Mouse (Mus musculus) CH12.LX (cell line): ENCODE measurements around the gene Opa1. TPM values are rescaled to one million over a fixed set of nuclear protein-coding genes. Genes with fewer than 3 reads are reported as not detected.

Experiments used
- DNase-seq: peaks from one replicate; pipeline ENCODE4 v3.0.0-alpha.2; 2013; ENCODE audit errors: extremely low read depth
- H3K27ac ChIP-seq: 2 replicates; pipeline ENCODE4 v1.5.1; 2012; ENCODE audit warnings: low read depth, mild to moderate bottlenecking, control low read depth, moderate library complexity; ENCODE audit not compliant: insufficient read depth
- H3K27me3 ChIP-seq: replicated peaks from 2 replicates; pipeline ENCODE3; 2012; ENCODE audit warnings: inconsistent platforms
- H3K36me3 ChIP-seq, 2 experiments: replicated peaks in 1 of 2; 2 replicates each; pipeline versions ENCODE3 to v1.6.1; 2012; ENCODE audit warnings: inconsistent platforms in 1 of 2, low read length in 1 of 2, mild to moderate bottlenecking in 1 of 2, mixed read lengths in 1 of 2, moderate library complexity in 1 of 2; ENCODE audit not compliant: control insufficient read depth in 1 of 2, insufficient read depth in 1 of 2
- H3K4me1 ChIP-seq, 2 experiments: 2 replicates each; pipeline ENCODE4 v1.6.1; 2012; ENCODE audit warnings: inconsistent platforms in 1 of 2, moderate library complexity in 1 of 2; ENCODE audit not compliant: insufficient read depth in 2 of 2, control insufficient read depth in 1 of 2
- H3K4me2 ChIP-seq: 2 replicates; pipeline ENCODE4 v1.6.1; 2012; ENCODE audit warnings: low read depth, mild to moderate bottlenecking, control low read depth; ENCODE audit not compliant: poor library complexity, insufficient read depth, severe bottlenecking
- H3K4me3 ChIP-seq, 3 experiments: fragments of 150-350 bp in 1 of 3; sonication (generic) in 1 of 3; replicated peaks in 1 of 3; 2 replicates each; pipeline versions ENCODE3 to v1.5.1; 2011 to 2012; ENCODE audit warnings: low read depth in 2 of 3, low read length in 2 of 3, mild to moderate bottlenecking in 2 of 3, moderate library complexity in 2 of 3, control low read depth in 1 of 3, improper control_type of control experiment in 1 of 3, inconsistent platforms in 1 of 3, mixed read lengths in 1 of 3; ENCODE audit not compliant: poor library complexity in 1 of 3
- H3K79me2 ChIP-seq: replicated peaks from 2 replicates; pipeline ENCODE4 v1.6.1; 2012; ENCODE audit warnings: mild to moderate bottlenecking, moderate library complexity; ENCODE audit not compliant: control insufficient read depth, poor library complexity, insufficient read depth, severe bottlenecking; ENCODE audit errors: extremely low read depth
- H3K9ac ChIP-seq: 2 replicates; pipeline ENCODE4 v1.6.1; 2012; ENCODE audit warnings: low read depth, mild to moderate bottlenecking, control low read depth, moderate library complexity; ENCODE audit not compliant: insufficient read depth
- H3K9me3 ChIP-seq: replicated peaks from 2 replicates; pipeline ENCODE3; 2012; ENCODE audit warnings: low read length, inconsistent platforms, mixed read lengths
- CHD1 ChIP-seq: IDR thresholded peaks from 2 replicates; pipeline ENCODE4 v1.6.1; 2012; ENCODE audit warnings: low read depth, low read length, improper control_type of control experiment, inconsistent platforms
- CTCF ChIP-seq, 2 experiments: IDR thresholded peaks in 1 of 2; conservative IDR thresholded peaks in 1 of 2; 2 replicates each; pipeline ENCODE4 v1.5.1; 2011 to 2012; ENCODE audit warnings: low read depth in 2 of 2, low read length in 2 of 2, improper control_type of control experiment in 1 of 2, inconsistent platforms in 1 of 2, mild to moderate bottlenecking in 1 of 2, moderate library complexity in 1 of 2
- GABPA ChIP-seq: IDR thresholded peaks from 2 replicates; pipeline ENCODE4 v1.6.1; 2012; ENCODE audit warnings: low read depth, low read length, improper control_type of control experiment, inconsistent platforms; ENCODE audit not compliant: insufficient replicate concordance
- HCFC1 ChIP-seq: IDR thresholded peaks from 2 replicates; pipeline ENCODE4 v1.6.1; 2012; ENCODE audit warnings: low read depth, mild to moderate bottlenecking, inconsistent platforms, low read length, improper control_type of control experiment
- JUN ChIP-seq: IDR thresholded peaks from 2 replicates; pipeline ENCODE4 v1.6.1; 2011; ENCODE audit warnings: low read depth, mild to moderate bottlenecking, low read length, improper control_type of control experiment, moderate library complexity; ENCODE audit not compliant: insufficient read depth
- JUND ChIP-seq: conservative IDR thresholded peaks from 2 replicates; pipeline ENCODE4 v1.6.1; 2011; ENCODE audit warnings: low read depth, low read length, improper control_type of control experiment
- MAFK ChIP-seq: IDR thresholded peaks from 2 replicates; pipeline ENCODE4 v1.6.1; 2011; ENCODE audit warnings: low read length, improper control_type of control experiment; ENCODE audit not compliant: insufficient replicate concordance
- MAX ChIP-seq: IDR thresholded peaks from 2 replicates; pipeline ENCODE4 v1.6.1; 2011; ENCODE audit warnings: low read length, improper control_type of control experiment
- MXI1 ChIP-seq: IDR thresholded peaks from 2 replicates; pipeline ENCODE4 v1.6.1; 2011; ENCODE audit warnings: mild to moderate bottlenecking, low read depth, low read length, improper control_type of control experiment
- NRF1 ChIP-seq: IDR thresholded peaks from 2 replicates; pipeline ENCODE4 v1.6.1; 2014; ENCODE audit warnings: low read depth, mild to moderate bottlenecking, inconsistent platforms, low read length, improper control_type of control experiment, moderate library complexity
- PAX5 ChIP-seq: IDR thresholded peaks from 2 replicates; pipeline ENCODE4 v1.6.1; 2012; ENCODE audit warnings: low read length, inconsistent platforms, mixed read lengths
- POLR2A ChIP-seq: IDR thresholded peaks from 2 replicates; pipeline ENCODE4 v1.6.1; 2011; ENCODE audit warnings: low read depth, mild to moderate bottlenecking, improper control_type of control experiment, low read length
- RAD21 ChIP-seq: IDR thresholded peaks from 2 replicates; pipeline ENCODE4 v1.6.1; 2011; ENCODE audit warnings: low read depth, mild to moderate bottlenecking, low read length, improper control_type of control experiment, moderate library complexity
- RCOR1 ChIP-seq: conservative IDR thresholded peaks from 2 replicates; pipeline ENCODE4 v1.6.1; 2012; ENCODE audit warnings: low read depth, mild to moderate bottlenecking, inconsistent platforms, low read length, improper control_type of control experiment
- SMC3 ChIP-seq: IDR thresholded peaks from 2 replicates; pipeline ENCODE4 v1.6.1; 2011; ENCODE audit warnings: low read depth, low read length, improper control_type of control experiment
- TBP ChIP-seq: conservative IDR thresholded peaks from 2 replicates; pipeline ENCODE4 v1.6.1; 2011; ENCODE audit warnings: low read depth, low read length, improper control_type of control experiment
- TCF12 ChIP-seq: IDR thresholded peaks from 2 replicates; pipeline ENCODE4 v1.6.1; 2014; ENCODE audit warnings: low read depth, mild to moderate bottlenecking, inconsistent platforms, low read length, improper control_type of control experiment
- USF1 ChIP-seq: IDR thresholded peaks from 2 replicates; pipeline ENCODE4 v1.6.1; 2014; ENCODE audit warnings: low read depth, mild to moderate bottlenecking, inconsistent platforms, low read length, improper control_type of control experiment
- ZC3H11A ChIP-seq: IDR thresholded peaks from 2 replicates; pipeline ENCODE4 v1.6.1; 2012; ENCODE audit warnings: low read depth, mild to moderate bottlenecking, inconsistent platforms, low read length, improper control_type of control experiment
- ZKSCAN1 ChIP-seq: IDR thresholded peaks from 2 replicates; pipeline ENCODE4 v1.6.1; 2012; ENCODE audit warnings: low read depth, inconsistent platforms, low read length, improper control_type of control experiment, borderline replicate concordance
- ZMIZ1 ChIP-seq: IDR thresholded peaks from 2 replicates; pipeline ENCODE4 v1.6.1; 2012; ENCODE audit warnings: low read depth, mild to moderate bottlenecking, inconsistent platforms, low read length, improper control_type of control experiment
- ZNF384 ChIP-seq: IDR thresholded peaks from 2 replicates; pipeline ENCODE4 v1.6.1; 2012; ENCODE audit warnings: low read depth, low read length, improper control_type of control experiment, inconsistent platforms
- dilution Hi-C: fragments of 300-500 bp; cut with MboI; formaldehyde crosslinking; loops from 2 replicates; pipeline ENCODE4 v1.14.3; 2020; ENCODE audit warnings: low sequenced_read_pairs; ENCODE audit not compliant: extremely low pct_unique_long_range_greater_than_20kb, extremely low pct_ligation_motif_present
- in situ Hi-C: fragments of 300-500 bp; cut with MboI; formaldehyde crosslinking; loops from 3 replicates; pipeline ENCODE4 v1.14.3; 2019; ENCODE audit warnings: low sequenced_read_pairs, low pct_ligation_motif_present, low pct_unique_long_range_greater_than_20kb, mixed read lengths
- polyA plus RNA-seq: library from polyadenylated mRNA; unstranded; fragments of >175 nt; gene quantifications from 2 replicates; pipeline ENCODE4 v1.2.1, GENCODE M21; 2012; ENCODE audit warnings: low read depth; ENCODE audit not compliant: insufficient read length
- total RNA-seq, 2 experiments: library from RNA; depleted of rRNA; stranded (reverse); fragments of 300-350 nt in 1 of 2; fragments of >200 nt in 1 of 2; gene quantifications; 2 replicates each; pipeline ENCODE4 v1.2.3; 2012 to 2014

The Opa1 gene
- total and polyA plus RNA-seq, 3 experiments: 42.0 to 57.3 (median 49.9) TPM

GRCm38 (mm10) chr16:29574013-29574412, 5.1 kb upstream of the Opa1 start:
- Histone ChIP-seq H3K4me1 (peaks cover 0 to 4% of the 10 kb centered on the region in 2 experiments; a peak in 2 of 4 replicates), H3K9me3 (no peaks in the 10 kb centered on the region), H3K79me2 (no peaks in the 10 kb centered on the region), H3K4me2 (no peak overlapping the region), H3K9ac (no peak overlapping the region), H3K27me3 (peaks cover 8% of the 10 kb centered on the region), H3K36me3 (no peaks in the 10 kb centered on the region), H3K27ac (no peak overlapping the region), H3K4me3 (no peak overlapping the region)
- no peak for DNase-seq
- dilution Hi-C loops (no loop called here), in situ Hi-C loops (loop anchor here (25.0 kb wide), 2 partner anchors 737 to 987 kb away; no protein-coding TSS in a partner anchor)
- TF ChIP-seq HCFC1 (no peak), POLR2A (no peak), JUND (no peak), MAFK (no peak), MXI1 (no peak), PAX5 (no peak), JUN (no peak)

GRCm38 (mm10) chr16:29575620-29576019, 3.5 kb upstream of the Opa1 start:
- in situ Hi-C loops (no loop called here), dilution Hi-C loops (no loop called here)
- Histone ChIP-seq H3K4me3 (no peak overlapping the region), H3K9ac (no peak overlapping the region), H3K4me1 (peaks cover 0 to 9% of the 10 kb centered on the region in 2 experiments; a peak in 2 of 4 replicates), H3K27ac (no peak overlapping the region), H3K9me3 (no peaks in the 10 kb centered on the region), H3K36me3 (no peaks in the 10 kb centered on the region), H3K4me2 (no peak overlapping the region), H3K27me3 (peaks cover 7% of the 10 kb centered on the region), H3K79me2 (peaks cover 14% of the 10 kb centered on the region)
- TF ChIP-seq NRF1: no peak
- peak; percentile 72 for TF ChIP-seq RAD21
- no peak for TF ChIP-seq ZMIZ1
- TF ChIP-seq SMC3: peak; percentile 68
- peak in 1 of 2 experiments; percentile 81; a peak in 3 of 4 replicates for TF ChIP-seq CTCF (conservative IDR thresholded peaks at IDR 0.05 in 1 of 2, IDR thresholded peaks at IDR 0.05 in 1 of 2; ENCODE audit: low read depth in 2 of 2, low read length in 2 of 2)
- no peak for TF ChIP-seq ZNF384
- 0 out of 2 replicates have a peak, but pooled peaks have one; percentile 7 for TF ChIP-seq ZC3H11A
- peak; percentile 53 for DNase-seq

DNA sequence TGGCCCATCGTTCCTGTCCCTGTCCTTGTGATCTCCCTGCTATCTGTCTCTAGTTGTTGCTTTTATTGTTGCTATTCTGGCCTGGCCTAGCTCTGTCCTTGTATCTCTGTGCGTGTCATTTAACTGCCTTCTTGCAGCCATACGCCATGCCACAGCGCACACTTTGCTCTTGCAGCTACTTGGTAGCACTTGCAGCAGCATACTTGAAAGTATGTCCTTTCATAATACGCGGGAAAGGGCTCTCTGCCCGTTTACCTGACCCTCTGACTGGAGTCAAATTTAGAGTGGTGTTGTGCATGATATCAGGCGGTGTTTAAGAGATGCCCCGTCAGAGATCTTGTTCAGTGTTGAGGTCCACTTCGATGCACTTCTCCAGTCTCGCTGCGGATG, 648 bp downstream of the Opa1 start:
- dilution Hi-C loops: no loop called here
- H3K79me2 ChIP-seq: peaks cover 29% of the 10 kb centered on the region
- no peaks in the 10 kb centered on the region for H3K9me3 ChIP-seq
- no peak for TF ChIP-seq TBP
- TF ChIP-seq JUND: no peak
- TF ChIP-seq CTCF (conservative IDR thresholded peaks at IDR 0.05 in 1 of 2, IDR thresholded peaks at IDR 0.05 in 1 of 2; ENCODE audit: low read depth in 2 of 2, low read length in 2 of 2): no peak
- no peak for TF ChIP-seq ZKSCAN1
- no peak for TF ChIP-seq TCF12
- TF ChIP-seq USF1: no peak
- no peak for TF ChIP-seq RCOR1
- no peak for TF ChIP-seq HCFC1
- TF ChIP-seq SMC3: no peak
- TF ChIP-seq ZC3H11A: no peak
- no peak for TF ChIP-seq GABPA
- TF ChIP-seq ZMIZ1: no peak
- TF ChIP-seq MAX: no peak
- TF ChIP-seq NRF1: no peak
- no peak for TF ChIP-seq ZNF384
- TF ChIP-seq MAFK: no peak
- no peak for TF ChIP-seq CHD1
- peak overlapping the region; percentile 96 for H3K9ac ChIP-seq
- peak overlapping the region; percentile 98 to 99 (median 98) for H3K4me3 ChIP-seq
- DNase-seq: peak; percentile 13
- in situ Hi-C loops: no loop called here
- peaks cover 9 to 11% of the 10 kb centered on the region in 2 experiments for H3K36me3 ChIP-seq
- no peak overlapping the region for H3K27ac ChIP-seq
- peaks cover 0 to 20% of the 10 kb centered on the region in 2 experiments; a peak in 2 of 4 replicates for H3K4me1 ChIP-seq
- peaks cover 1% of the 10 kb centered on the region for H3K27me3 ChIP-seq
- H3K4me2 ChIP-seq: peak overlapping the region; percentile 64; the same call in 1 of the 2 replicates
